Mouse (Mus musculus): ENCODE data around the gene Gtf2h3. TPM values are rescaled to one million over a fixed set of nuclear protein-coding genes. Genes with fewer than 3 reads are reported as not detected.

Gene Gtf2h3
- polyA plus RNA-seq, 1 experiment from 2014 or later = 40.4 TPM

Other genes starting within 250 kb of the Gtf2h3 start
- 90.3 and 94.3 TPM in 2 replicates for gene Cdk2ap1, start 216.1 kb upstream of the Gtf2h3 start, polyA plus RNA-seq (2015; fragmentation: Nextera tagmentation; extraction: Ambion mirVana)
- 106 and 107 TPM in 2 replicates for gene Sbno1, start 153.1 kb upstream of the Gtf2h3 start, polyA plus RNA-seq (2015; fragmentation: Nextera tagmentation; extraction: Ambion mirVana)
- 34.0 and 37.8 TPM in 2 replicates for gene Kmt5a, start 139.2 kb upstream of the Gtf2h3 start, polyA plus RNA-seq (2015; fragmentation: Nextera tagmentation; extraction: Ambion mirVana)
- 19.9 and 20.7 TPM in 2 replicates for gene Rilpl2, start 100.8 kb upstream of the Gtf2h3 start, polyA plus RNA-seq (2015; fragmentation: Nextera tagmentation; extraction: Ambion mirVana)
- gene Snrnp35, start 96.0 kb upstream of the Gtf2h3 start, polyA plus RNA-seq (2015; fragmentation: Nextera tagmentation; extraction: Ambion mirVana) = 26.4 and 27.8 TPM in 2 replicates
- gene Rilpl1, start 47.7 kb upstream of the Gtf2h3 start, polyA plus RNA-seq (2015; fragmentation: Nextera tagmentation; extraction: Ambion mirVana) = 14.4 and 16.3 TPM in 2 replicates
- gene Tmed2, start 38.4 kb upstream of the Gtf2h3 start, polyA plus RNA-seq (2015; fragmentation: Nextera tagmentation; extraction: Ambion mirVana) = 359 and 384 TPM in 2 replicates
- gene Ddx55, start 26.3 kb upstream of the Gtf2h3 start, polyA plus RNA-seq (2015; fragmentation: Nextera tagmentation; extraction: Ambion mirVana) = 24.3 and 24.6 TPM in 2 replicates
- 67.6 and 82.6 TPM in 2 replicates for gene Eif2b1, start within 50 bp of the Gtf2h3 start, polyA plus RNA-seq (2015; fragmentation: Nextera tagmentation; extraction: Ambion mirVana)
- gene Atp6v0a2, start 49.4 kb downstream of the Gtf2h3 start, polyA plus RNA-seq (2015; fragmentation: Nextera tagmentation; extraction: Ambion mirVana) = 38.5 and 51.4 TPM in 2 replicates
- 0.10 and 0.29 TPM in 2 replicates for gene Dnah10, start 145.9 kb downstream of the Gtf2h3 start, polyA plus RNA-seq (2015; fragmentation: Nextera tagmentation; extraction: Ambion mirVana)